Mouse (Mus musculus): Measurements from ENCODE around the gene Tpst2. TPM values are rescaled to one million over a fixed set of nuclear protein-coding genes. Genes with fewer than 3 reads are reported as not detected.
A peak's percentile ranks its signal among the peaks of the same experiment; 100 is the strongest.

The Tpst2 gene
- polyA plus RNA-seq, 1 experiment from 2014 or later = 38.8 TPM

GRCm38 (mm10) chr5:112247399-112247798, 29.1 kb upstream of the Tpst2 start:
- H3K9me3 ChIP-seq (replicated peaks; ENCODE audit: control insufficient read depth, low read length) = no peaks in the 10 kb centered on the region
- ATAC-seq (ENCODE audit: low read depth) = no peak
- no peak overlapping the region for H3K27ac ChIP-seq (ENCODE audit: low read length)
- no peak overlapping the region for H3K9ac ChIP-seq (ENCODE audit: low read depth, low read length)
- H3K4me2 ChIP-seq (ENCODE audit: low read depth, low read length) = no peak overlapping the region
- no peaks in the 10 kb centered on the region for H3K27me3 ChIP-seq (ENCODE audit: control insufficient read depth, insufficient read depth, low read depth, low read length)
- no peak overlapping the region for H3K4me3 ChIP-seq (ENCODE audit: low read depth, low read length)
- H3K36me3 ChIP-seq (ENCODE audit: control insufficient read depth, insufficient read depth) = no peaks in the 10 kb centered on the region
- WGBS (ENCODE audit: insufficient replicate concordance) = 51% methylated on average over 8 of the region's 8 CpGs
- peaks cover 20% of the 10 kb centered on the region for H3K4me1 ChIP-seq (ENCODE audit: control insufficient read depth, low read depth, low read length)

- no peaks in the 10 kb centered on the region for H3K36me3 ChIP-seq (ENCODE audit: control insufficient read depth, insufficient read depth)
- WGBS (ENCODE audit: insufficient replicate concordance) = 77% methylated on average over 11 of the region's 11 CpGs
- no peak for ATAC-seq (ENCODE audit: low read depth)
- H3K9ac ChIP-seq (ENCODE audit: low read depth, low read length) = no peak overlapping the region
- no peaks in the 10 kb centered on the region for H3K27me3 ChIP-seq (ENCODE audit: control insufficient read depth, insufficient read depth, low read depth, low read length)
- H3K4me3 ChIP-seq (ENCODE audit: low read depth, low read length) = no peak overlapping the region
- peaks cover 24% of the 10 kb centered on the region for H3K4me1 ChIP-seq (ENCODE audit: control insufficient read depth, low read depth, low read length)
- H3K9me3 ChIP-seq (replicated peaks; ENCODE audit: control insufficient read depth, low read length) = no peaks in the 10 kb centered on the region
- H3K27ac ChIP-seq (ENCODE audit: low read length) = no peak overlapping the region
- no peak overlapping the region for H3K4me2 ChIP-seq (ENCODE audit: low read depth, low read length)
Observed at GRCm38 (mm10) chr5:112249106-112249505, 27.4 kb upstream of the Tpst2 start.

- Histone ChIP-seq H3K4me1 (ENCODE audit: control insufficient read depth, low read depth, low read length) (peaks cover 24% of the 10 kb centered on the region), H3K4me3 (ENCODE audit: low read depth, low read length) (no peak within 1 kb of the TSS), H3K27me3 (ENCODE audit: control insufficient read depth, insufficient read depth, low read depth, low read length) (no peaks in the 10 kb centered on the region), H3K36me3 (ENCODE audit: control insufficient read depth, insufficient read depth) (no peaks in the 10 kb centered on the region), H3K9me3 (replicated peaks; ENCODE audit: control insufficient read depth, low read length) (no peaks in the 10 kb centered on the region), H3K27ac (ENCODE audit: low read length) (peak within 1 kb of the TSS; percentile 59), H3K9ac (ENCODE audit: low read depth, low read length) (no peak within 1 kb of the TSS; the same call in 1 of the 2 replicates), H3K4me2 (ENCODE audit: low read depth, low read length) (peak within 1 kb of the TSS; percentile 36; the same call in 1 of the 2 replicates)
- ATAC-seq (ENCODE audit: low read depth) = no peak
- 56% methylated on average over 2 of the region's 2 CpGs for WGBS (ENCODE audit: insufficient replicate concordance)
Observed at GRCm38 (mm10) chr5:112252400-112252799, 24.1 kb upstream of the Tpst2 start, which contains the start of gene Cryba4. Gene Cryba4, minus strand, starts transcription at chr5:112252518.

- Histone ChIP-seq H3K27ac (ENCODE audit: low read length) (peak overlapping the region; percentile 59), H3K4me3 (ENCODE audit: low read depth, low read length) (no peak overlapping the region), H3K9me3 (replicated peaks; ENCODE audit: control insufficient read depth, low read length) (no peaks in the 10 kb centered on the region), H3K4me1 (ENCODE audit: control insufficient read depth, low read depth, low read length) (peaks cover 24% of the 10 kb centered on the region), H3K36me3 (ENCODE audit: control insufficient read depth, insufficient read depth) (no peaks in the 10 kb centered on the region), H3K27me3 (ENCODE audit: control insufficient read depth, insufficient read depth, low read depth, low read length) (no peaks in the 10 kb centered on the region), H3K4me2 (ENCODE audit: low read depth, low read length) (peak overlapping the region; percentile 36; the same call in 1 of the 2 replicates), H3K9ac (ENCODE audit: low read depth, low read length) (no peak overlapping the region; the same call in 1 of the 2 replicates)
- whole genome bisulfite sequencing (ENCODE audit: insufficient replicate concordance) = 14% methylated on average over 8 of the region's 8 CpGs
- ATAC-seq (ENCODE audit: low read depth) = peak; percentile 87
Observed at GRCm38 (mm10) chr5:112253169-112253568, 23.3 kb upstream of the Tpst2 start.

- H3K4me2 ChIP-seq (ENCODE audit: low read depth, low read length) = no peak overlapping the region
- H3K4me3 ChIP-seq (ENCODE audit: low read depth, low read length) = no peak overlapping the region
- H3K9me3 ChIP-seq (replicated peaks; ENCODE audit: control insufficient read depth, low read length) = no peaks in the 10 kb centered on the region
- no peaks in the 10 kb centered on the region for H3K27me3 ChIP-seq (ENCODE audit: control insufficient read depth, insufficient read depth, low read depth, low read length)
- H3K27ac ChIP-seq (ENCODE audit: low read length) = no peak overlapping the region
- H3K4me1 ChIP-seq (ENCODE audit: control insufficient read depth, low read depth, low read length) = peaks cover 24% of the 10 kb centered on the region
- ATAC-seq (ENCODE audit: low read depth) = no peak
- WGBS (ENCODE audit: insufficient replicate concordance) = 61% methylated on average over 7 of the region's 7 CpGs
- no peaks in the 10 kb centered on the region for H3K36me3 ChIP-seq (ENCODE audit: control insufficient read depth, insufficient read depth)
- no peak overlapping the region for H3K9ac ChIP-seq (ENCODE audit: low read depth, low read length)
Observed at GRCm38 (mm10) chr5:112254282-112254806, 22.1 kb upstream of the Tpst2 start.

GRCm38 (mm10) chr5:112255426-112255825, 21.1 kb upstream of the Tpst2 start, which contains the start of gene Crybb1:
Gene Crybb1, plus strand, starts transcription at chr5:112255815.
- Histone ChIP-seq H3K36me3 (ENCODE audit: control insufficient read depth, insufficient read depth) (no peaks in the 10 kb centered on the region), H3K9ac (ENCODE audit: low read depth, low read length) (no peak within 1 kb of the TSS), H3K27ac (ENCODE audit: low read length) (no peak within 1 kb of the TSS), H3K4me3 (ENCODE audit: low read depth, low read length) (no peak within 1 kb of the TSS), H3K4me1 (ENCODE audit: control insufficient read depth, low read depth, low read length) (peaks cover 24% of the 10 kb centered on the region), H3K27me3 (ENCODE audit: control insufficient read depth, insufficient read depth, low read depth, low read length) (no peaks in the 10 kb centered on the region), H3K4me2 (ENCODE audit: low read depth, low read length) (no peak within 1 kb of the TSS), H3K9me3 (replicated peaks; ENCODE audit: control insufficient read depth, low read length) (no peaks in the 10 kb centered on the region)
- no peak for ATAC-seq (ENCODE audit: low read depth)
- 61% methylated on average over 3 of the region's 3 CpGs for WGBS (ENCODE audit: insufficient replicate concordance)

- WGBS (ENCODE audit: insufficient replicate concordance) = 67% methylated on average over 9 of the region's 9 CpGs
Observed at GRCm38 (mm10) chr5:112256457-112256856, 20.0 kb upstream of the Tpst2 start.

GRCm38 (mm10) chr5:112257896-112258295, 18.6 kb upstream of the Tpst2 start:
- Histone ChIP-seq H3K9ac (ENCODE audit: low read depth, low read length) (no peak overlapping the region), H3K4me2 (ENCODE audit: low read depth, low read length) (no peak overlapping the region), H3K27ac (ENCODE audit: low read length) (no peak overlapping the region), H3K36me3 (ENCODE audit: control insufficient read depth, insufficient read depth) (no peaks in the 10 kb centered on the region), H3K4me3 (ENCODE audit: low read depth, low read length) (no peak overlapping the region), H3K9me3 (replicated peaks; ENCODE audit: control insufficient read depth, low read length) (no peaks in the 10 kb centered on the region), H3K27me3 (ENCODE audit: control insufficient read depth, insufficient read depth, low read depth, low read length) (no peaks in the 10 kb centered on the region), H3K4me1 (ENCODE audit: control insufficient read depth, low read depth, low read length) (peaks cover 16% of the 10 kb centered on the region)
- WGBS (ENCODE audit: insufficient replicate concordance) = 69% methylated on average over 3 of the region's 3 CpGs
- no peak for ATAC-seq (ENCODE audit: low read depth)

More at GRCm38 (mm10) chr5:112256457-112256856, 20.0 kb upstream of the Tpst2 start:
- Histone ChIP-seq H3K4me2 (ENCODE audit: low read depth, low read length) (no peak overlapping the region), H3K36me3 (ENCODE audit: control insufficient read depth, insufficient read depth) (no peaks in the 10 kb centered on the region), H3K4me1 (ENCODE audit: control insufficient read depth, low read depth, low read length) (peaks cover 24% of the 10 kb centered on the region), H3K9me3 (replicated peaks; ENCODE audit: control insufficient read depth, low read length) (no peaks in the 10 kb centered on the region), H3K27me3 (ENCODE audit: control insufficient read depth, insufficient read depth, low read depth, low read length) (no peaks in the 10 kb centered on the region), H3K9ac (ENCODE audit: low read depth, low read length) (no peak overlapping the region), H3K27ac (ENCODE audit: low read length) (no peak overlapping the region), H3K4me3 (ENCODE audit: low read depth, low read length) (no peak overlapping the region)
- ATAC-seq (ENCODE audit: low read depth) = no peak

- H3K4me2 ChIP-seq (ENCODE audit: low read depth, low read length) = no peak overlapping the region
- H3K9ac ChIP-seq (ENCODE audit: low read depth, low read length) = no peak overlapping the region
- no peak overlapping the region for H3K27ac ChIP-seq (ENCODE audit: low read length)
- H3K36me3 ChIP-seq (ENCODE audit: control insufficient read depth, insufficient read depth) = no peaks in the 10 kb centered on the region
- no peaks in the 10 kb centered on the region for H3K9me3 ChIP-seq (replicated peaks; ENCODE audit: control insufficient read depth, low read length)
- no peaks in the 10 kb centered on the region; the same call in 1 of the 2 replicates for H3K4me1 ChIP-seq (ENCODE audit: control insufficient read depth, low read depth, low read length)
- no peaks in the 10 kb centered on the region for H3K27me3 ChIP-seq (ENCODE audit: control insufficient read depth, insufficient read depth, low read depth, low read length)
- no peak for ATAC-seq (ENCODE audit: low read depth)
- no peak overlapping the region for H3K4me3 ChIP-seq (ENCODE audit: low read depth, low read length)
- 64% methylated on average over 16 of the region's 16 CpGs for whole genome bisulfite sequencing (ENCODE audit: insufficient replicate concordance)
Observed at GRCm38 (mm10) chr5:112259862-112260650, 16.4 kb upstream of the Tpst2 start.

All from liver, embryonic 16.5 days (tissue).